Mouse (Mus musculus): ENCODE results near the gene Comtd1.

Gene Comtd1

GRCm38 (mm10) chr14:21831830-21832403, 16.9 kb downstream of the Comtd1 start:
- no peak for DNase-seq

- peak; percentile 98 for DNase-seq
These were observed 17.7 kb downstream of the Comtd1 start for GRCm38 (mm10) chr14:21830876-21831767.

- DNase-seq: no peak
These were observed 22.8 kb downstream of the Comtd1 start for GRCm38 (mm10) chr14:21825786-21826491.

GRCm38 (mm10) chr14:21824938-21825337, 23.8 kb downstream of the Comtd1 start, which contains the start of gene Vdac2:
Gene Vdac2, plus strand, starts transcription at chr14:21825238.
- no peak for DNase-seq

GRCm38 (mm10) chr14:21823897-21824296, 24.9 kb downstream of the Comtd1 start:
- no peak for DNase-seq

GRCm38 (mm10) chr14:21822795-21823374, 25.9 kb downstream of the Comtd1 start:
- DNase-seq: peak; percentile 64 to 77

- DNase-seq: no peak
These were observed 26.5 kb downstream of the Comtd1 start for GRCm38 (mm10) chr14:21822307-21822706.

GRCm38 (mm10) chr14:21820880-21821505, 27.8 kb downstream of the Comtd1 start:
- no peak for DNase-seq

GRCm38 (mm10) chr14:21817453-21817852, 31.3 kb downstream of the Comtd1 start:
- DNase-seq: no peak

GRCm38 (mm10) chr14:21816255-21816654, 32.5 kb downstream of the Comtd1 start:
- DNase-seq: no peak

GRCm38 (mm10) chr14:21814606-21815005, 34.2 kb downstream of the Comtd1 start:
- DNase-seq: no peak

- DNase-seq: no peak
These were observed 34.9 kb downstream of the Comtd1 start for GRCm38 (mm10) chr14:21813847-21814246.

- no peak for DNase-seq
These were observed 35.6 kb downstream of the Comtd1 start for GRCm38 (mm10) chr14:21813216-21813615.

- peak; percentile 72 to 83 for DNase-seq
These were observed 36.1 kb downstream of the Comtd1 start for GRCm38 (mm10) chr14:21812590-21813162.

- no peak for DNase-seq
These were observed 36.9 kb downstream of the Comtd1 start for GRCm38 (mm10) chr14:21811744-21812393.

- no peak for DNase-seq
These were observed 37.5 kb downstream of the Comtd1 start for GRCm38 (mm10) chr14:21811301-21811700.

GRCm38 (mm10) chr14:21809418-21809817, 39.4 kb downstream of the Comtd1 start:
- no peak for DNase-seq

- DNase-seq: no peak
These were observed 40.4 kb downstream of the Comtd1 start for GRCm38 (mm10) chr14:21808208-21808922.

GRCm38 (mm10) chr14:21806631-21807160, 42.1 kb downstream of the Comtd1 start:
- DNase-seq: no peak

GRCm38 (mm10) chr14:21806203-21806602, 42.6 kb downstream of the Comtd1 start:
- no peak for DNase-seq
